9 mouse cellular contexts compared by ENCODE assay signal in genomic region chr1:86371997-86372396, GRCm38 (mm10). TPM values are rescaled to one million over a fixed set of nuclear protein-coding genes. Genes with fewer than 3 reads are reported as not detected.
DNase-seq lines count a peak whose midpoint lies in the region; ATAC-seq and TF ChIP-seq lines count a peak whose summit lies in the region.
"Had no signal": no experiment of that assay in that cellular context is flagged by ENCODE, and none has a peak within 500 bp of the region (broad histone marks: within the 10 kb centered on the region; RNA-seq: fewer than 3 reads in every experiment).

No protein-coding gene starts in this region.

- no peaks in the 10 kb centered on the region for H3K36me3 ChIP-seq in kidney, embryonic 16.5 days (ENCODE audit: insufficient read depth, low read length)
- H3K36me3 ChIP-seq in E14TG2a.4 (ENCODE audit: insufficient read depth, low read length) = no peaks in the 10 kb centered on the region
- H3K36me3 ChIP-seq in hindbrain, embryonic 11.5 days (ENCODE audit: control insufficient read depth, insufficient read depth, low read length) = no peaks in the 10 kb centered on the region
- H3K36me3 ChIP-seq in liver, adult 2 months (ENCODE audit: control insufficient read depth, insufficient read depth, low read length) = no peaks in the 10 kb centered on the region
- no peaks in the 10 kb centered on the region for H3K36me3 ChIP-seq in neural tube, embryonic 13.5 days

- WGBS in kidney, embryonic 16.5 days = 44% methylated on average over 10 of the region's 10 CpGs
- WGBS in hindbrain, embryonic 11.5 days = 50% methylated on average over 10 of the region's 10 CpGs
- WGBS in liver, adult 2 months = 41% methylated on average over 10 of the region's 10 CpGs
- WGBS in neural tube, embryonic 13.5 days = 49% methylated on average over 10 of the region's 10 CpGs

- no peaks in the 10 kb centered on the region for H3K9me3 ChIP-seq in kidney, embryonic 16.5 days (ENCODE audit: low read length)
- H3K9me3 ChIP-seq in E14TG2a.4 (ENCODE audit: low read length) = no peaks in the 10 kb centered on the region
- no peaks in the 10 kb centered on the region for H3K9me3 ChIP-seq in hindbrain, embryonic 11.5 days (ENCODE audit: control insufficient read depth, low read length)
- H3K9me3 ChIP-seq in neural tube, embryonic 13.5 days = no peaks in the 10 kb centered on the region

- no peak overlapping the region for H3K4me3 ChIP-seq in kidney, embryonic 16.5 days (ENCODE audit: low read length)
- H3K4me3 ChIP-seq in E14TG2a.4 (replicated peaks; ENCODE audit: low read length) = no peak overlapping the region
- no peak overlapping the region for H3K4me3 ChIP-seq in hindbrain, embryonic 11.5 days (ENCODE audit: low read depth, low read length)
- no peak overlapping the region; the same call in 1 of the 2 replicates for H3K4me3 ChIP-seq in liver, adult 2 months (ENCODE audit: insufficient read depth, low read depth, low read length)
- H3K4me3 ChIP-seq in neural tube, embryonic 13.5 days = no peak overlapping the region

- TF ChIP-seq POLR2A in liver, adult 2 months (IDR thresholded peaks at IDR 0.05; ENCODE audit: extremely low read depth, insufficient read depth, low read length) = no peak

- no peaks in the 10 kb centered on the region for H3K27me3 ChIP-seq in kidney, embryonic 16.5 days (ENCODE audit: insufficient read depth, low read length)
- peaks cover 7% of the 10 kb centered on the region; the same call in 1 of the 2 replicates for H3K27me3 ChIP-seq in E14TG2a.4 (ENCODE audit: insufficient read depth, low read length)
- no peaks in the 10 kb centered on the region for H3K27me3 ChIP-seq in hindbrain, embryonic 11.5 days (ENCODE audit: control insufficient read depth, insufficient read depth, low read length)
- H3K27me3 ChIP-seq in liver, adult 2 months (ENCODE audit: control insufficient read depth, insufficient read depth, low read length) = no peaks in the 10 kb centered on the region
- no peaks in the 10 kb centered on the region for H3K27me3 ChIP-seq in neural tube, embryonic 13.5 days

- H3K9ac ChIP-seq in kidney, embryonic 16.5 days (replicated peaks; ENCODE audit: low read length) = no peak overlapping the region
- H3K9ac ChIP-seq in hindbrain, embryonic 11.5 days (ENCODE audit: low read depth, low read length) = no peak overlapping the region
- H3K9ac ChIP-seq in liver, adult 2 months (ENCODE audit: low read depth, low read length) = no peak overlapping the region
- no peak overlapping the region for H3K9ac ChIP-seq in neural tube, embryonic 13.5 days

- no peaks in the 10 kb centered on the region for H3K4me1 ChIP-seq in kidney, embryonic 16.5 days (ENCODE audit: insufficient read depth, low read length)
- H3K4me1 ChIP-seq in E14TG2a.4 (replicated peaks; ENCODE audit: low read depth, low read length) = 0 out of 2 replicates have a peak, but pooled peaks cover 5% of the 10 kb centered on the region
- H3K4me1 ChIP-seq in hindbrain, embryonic 11.5 days (replicated peaks; ENCODE audit: control insufficient read depth, insufficient read depth, low read length) = no peaks in the 10 kb centered on the region
- H3K4me1 ChIP-seq in liver, adult 2 months (ENCODE audit: control insufficient read depth, insufficient read depth, low read length) = no peaks in the 10 kb centered on the region
- H3K4me1 ChIP-seq in neural tube, embryonic 13.5 days (replicated peaks) = no peaks in the 10 kb centered on the region

- no peak overlapping the region for H3K27ac ChIP-seq in kidney, embryonic 16.5 days (ENCODE audit: low read length)
- no peak overlapping the region for H3K27ac ChIP-seq in hindbrain, embryonic 11.5 days (ENCODE audit: low read depth, low read length)
- no peak overlapping the region for H3K27ac ChIP-seq in liver, adult 2 months (replicated peaks; ENCODE audit: insufficient read depth, low read depth, low read length)
- no peak overlapping the region for H3K27ac ChIP-seq in neural tube, embryonic 13.5 days (replicated peaks)

- peak; percentile 99 for TF ChIP-seq CTCF in E14TG2a.4 (conservative IDR thresholded peaks at IDR 0.05; ENCODE audit: low read length)
- peak; percentile 96 for TF ChIP-seq CTCF in liver, adult 2 months (IDR thresholded peaks at IDR 0.05; ENCODE audit: low read depth, low read length)

- DNase-seq in kidney, adult 11 months = peak; percentile 37
- DNase-seq in embryo, embryonic 10 days (ENCODE audit: low spot score) = peak; percentile 68
- peak; percentile 70 for DNase-seq in hindbrain, embryonic 11.5 days (ENCODE audit: low spot score)
- DNase-seq in liver, adult 2 months (ENCODE audit: extremely low read depth, low read depth, low spot score) = peak; percentile 25
- DNase-seq in urinary bladder, postnatal 4 days (ENCODE audit: low spot score in 2 of 2) = peak; percentile 39 to 69

- no peaks in the 10 kb centered on the region for H3K79me2 ChIP-seq in liver, adult 2 months (ENCODE audit: control insufficient read depth, insufficient read depth, low read length)

- no peak for ATAC-seq in kidney, embryonic 16.5 days (ENCODE audit: low FRiP score, low TSS enrichment)
- no peak for ATAC-seq in hindbrain, embryonic 11.5 days (ENCODE audit: low FRiP score)
- ATAC-seq in neural tube, embryonic 13.5 days (ENCODE audit: low read depth) = peak; percentile 40; the same call in 1 of the 2 replicates

- H3K4me2 ChIP-seq in kidney, embryonic 16.5 days (replicated peaks; ENCODE audit: low read depth, low read length) = no peak overlapping the region
- H3K4me2 ChIP-seq in hindbrain, embryonic 11.5 days (replicated peaks; ENCODE audit: low read depth, low read length) = no peak overlapping the region
- H3K4me2 ChIP-seq in neural tube, embryonic 13.5 days = no peak overlapping the region

RNA-seq across cellular contexts. Expression of gene Ncl, which starts 12.8 kb away (rescaled TPM):
- polyA plus RNA-seq in kidney, embryonic 16.5 days (2015; fragmentation: Nextera tagmentation; extraction: Ambion mirVana) = 432 and 504 TPM in 2 replicates
- polyA plus RNA-seq in hindbrain, embryonic 11.5 days (2014; fragmentation: Nextera tagmentation; extraction: Ambion mirVana) = 342 and 368 TPM in 2 replicates
- total RNA-seq in liver, adult 2 months (2014; rRNA removed) = 19.7 and 24.3 TPM in 2 replicates
- polyA plus RNA-seq in liver, adult 2 months (2012; rRNA removed) = 4.1 and 4.6 TPM in 2 replicates
- polyA plus RNA-seq in neural tube, embryonic 13.5 days (2015; fragmentation: Nextera tagmentation; extraction: Ambion mirVana) = 213 and 222 TPM in 2 replicates

RNA-seq across cellular contexts. Expression of gene Nmur1, which starts 54.0 kb away (rescaled TPM):
- polyA plus RNA-seq in kidney, embryonic 16.5 days (2015; fragmentation: Nextera tagmentation; extraction: Ambion mirVana) = 0.12 TPM in 1 of 2 replicates, not detected in the other
- not detected in 2 replicates for polyA plus RNA-seq in hindbrain, embryonic 11.5 days (2014; fragmentation: Nextera tagmentation; extraction: Ambion mirVana)
- total RNA-seq in liver, adult 2 months (2014; rRNA removed) = not detected in 2 replicates
- not detected in 2 replicates for polyA plus RNA-seq in liver, adult 2 months (2012; rRNA removed)
- polyA plus RNA-seq in neural tube, embryonic 13.5 days (2015; fragmentation: Nextera tagmentation; extraction: Ambion mirVana) = 0.49 TPM in 1 of 2 replicates, not detected in the other
- total RNA-seq: layer of hippocampus, adult 8-10 months had no signal

RNA-seq across cellular contexts. Expression of gene Tex44, which starts 54.1 kb away (rescaled TPM):
- not detected in 2 replicates for polyA plus RNA-seq in kidney, embryonic 16.5 days (2015; fragmentation: Nextera tagmentation; extraction: Ambion mirVana)
- polyA plus RNA-seq in hindbrain, embryonic 11.5 days (2014; fragmentation: Nextera tagmentation; extraction: Ambion mirVana) = 0.15 TPM in 1 of 2 replicates, not detected in the other
- not detected in 2 replicates for total RNA-seq in liver, adult 2 months (2014; rRNA removed)
- not detected in 2 replicates for polyA plus RNA-seq in liver, adult 2 months (2012; rRNA removed)
- polyA plus RNA-seq in neural tube, embryonic 13.5 days (2015; fragmentation: Nextera tagmentation; extraction: Ambion mirVana) = not detected in 2 replicates
- total RNA-seq: layer of hippocampus, adult 8-10 months had no signal

Comparison
In these comparisons a context has a peak if more than half of its experiments do, and no peak if none do; other contexts are left out.
1. RNA of gene Ncl, which starts 12.8 kb away (polyA plus RNA-seq): 432 to 504 TPM in kidney, embryonic 16.5 days, 342 to 368 TPM in hindbrain, embryonic 11.5 days and 213 to 222 TPM in neural tube, embryonic 13.5 days; 4.1 to 4.6 TPM in liver, adult 2 months; every median in the first group is over 10 times any median in the second.
2. Peak in every context shown above with its lines, with median percentiles within 50 percentile points of each other: DNase-seq.